Mouse (Mus musculus) CH12.LX (cell line): ENCODE measurements around the gene Ctnnbip1.

Source experiments
- CTCF ChIP-seq, 2 experiments: IDR thresholded peaks in 1 of 2; conservative IDR thresholded peaks in 1 of 2; 2 replicates each; pipeline ENCODE4 v1.5.1; 2011 to 2012; ENCODE audit warnings: low read depth in 2 of 2, low read length in 2 of 2, improper control_type of control experiment in 1 of 2, inconsistent platforms in 1 of 2, mild to moderate bottlenecking in 1 of 2, moderate library complexity in 1 of 2
- MAFK ChIP-seq: IDR thresholded peaks from 2 replicates; pipeline ENCODE4 v1.6.1; 2011; ENCODE audit warnings: low read length, improper control_type of control experiment; ENCODE audit not compliant: insufficient replicate concordance
- POLR2A ChIP-seq: IDR thresholded peaks from 2 replicates; pipeline ENCODE4 v1.6.1; 2011; ENCODE audit warnings: low read depth, mild to moderate bottlenecking, improper control_type of control experiment, low read length
- RCOR1 ChIP-seq: conservative IDR thresholded peaks from 2 replicates; pipeline ENCODE4 v1.6.1; 2012; ENCODE audit warnings: low read depth, mild to moderate bottlenecking, inconsistent platforms, low read length, improper control_type of control experiment
- USF1 ChIP-seq: IDR thresholded peaks from 2 replicates; pipeline ENCODE4 v1.6.1; 2014; ENCODE audit warnings: low read depth, mild to moderate bottlenecking, inconsistent platforms, low read length, improper control_type of control experiment

DNA sequence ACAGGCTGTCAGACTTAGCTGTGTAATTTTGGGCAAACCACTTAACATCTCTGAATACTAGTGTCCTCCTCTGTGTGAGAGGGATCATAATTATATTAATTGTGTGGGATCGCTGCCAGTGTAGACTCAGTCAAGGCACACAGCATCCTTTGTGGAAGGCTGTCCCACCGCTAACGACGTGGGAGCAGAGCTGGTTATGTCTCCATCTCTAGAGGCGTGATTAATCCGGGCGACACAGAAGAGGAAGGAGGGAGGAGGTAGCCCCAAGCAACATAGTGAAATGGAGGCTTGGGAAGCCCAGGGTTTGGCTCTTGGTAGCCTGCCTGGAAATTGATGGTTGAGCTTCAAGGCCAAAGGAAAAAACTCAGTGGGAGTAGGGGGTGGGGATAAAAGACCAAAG is 60.8 kb downstream of the Ctnnbip1 start:
- TF ChIP-seq RCOR1 (no peak), POLR2A (no peak), MAFK (no peak), CTCF (conservative IDR thresholded peaks at IDR 0.05 in 1 of 2, IDR thresholded peaks at IDR 0.05 in 1 of 2; ENCODE audit: low read depth in 2 of 2, low read length in 2 of 2) (no peak), USF1 (no peak)
